Mouse (Mus musculus) T-helper 1 cell (primary cell): ENCODE data around the gene Egr4.

Experiments
- in situ Hi-C: fragments of 300-600 bp; cut with MboI, MseI; formaldehyde crosslinking; loops from one replicate; pipeline ENCODE4 v1.15.1; 2025; ENCODE audit warnings: high pct_unique_total_duplicates

Gene Egr4

GRCm38 (mm10) chr6:85513531-85513910 is at the start of gene Egr4:
Gene Egr4, minus strand, starts transcription at chr6:85513589.
- in situ Hi-C loops: no loop called here

- in situ Hi-C loops: no loop called here
Measured at GRCm38 (mm10) chr6:85562374-85562773, 49.0 kb upstream of the Egr4 start.

- in situ Hi-C loops: no loop called here
Measured at GRCm38 (mm10) chr6:85547642-85548041, 34.3 kb upstream of the Egr4 start.

GRCm38 (mm10) chr6:85544251-85544881 is 31.0 kb upstream of the Egr4 start:
- in situ Hi-C loops: no loop called here

- in situ Hi-C loops: no loop called here
Measured at GRCm38 (mm10) chr6:85543351-85544175, 30.2 kb upstream of the Egr4 start.

- in situ Hi-C loops: no loop called here
Measured at GRCm38 (mm10) chr6:85522825-85523224, 9.4 kb upstream of the Egr4 start.

- in situ Hi-C loops: no loop called here
Measured at GRCm38 (mm10) chr6:85522026-85522425, 8.6 kb upstream of the Egr4 start.

- in situ Hi-C loops: no loop called here
Measured at GRCm38 (mm10) chr6:85518091-85518693, 4.8 kb upstream of the Egr4 start.

- in situ Hi-C loops: no loop called here
Measured at GRCm38 (mm10) chr6:85515941-85516340, 2.6 kb upstream of the Egr4 start.

GRCm38 (mm10) chr6:85512577-85513530 is 535 bp downstream of the Egr4 start:
- in situ Hi-C loops: no loop called here

GRCm38 (mm10) chr6:85512056-85512440 is 1.3 kb downstream of the Egr4 start:
- in situ Hi-C loops: no loop called here

GRCm38 (mm10) chr6:85511286-85512055 is 1.9 kb downstream of the Egr4 start:
- in situ Hi-C loops: no loop called here

GRCm38 (mm10) chr6:85510476-85510875 is 2.9 kb downstream of the Egr4 start:
- in situ Hi-C loops: no loop called here

GRCm38 (mm10) chr6:85508602-85509001 is 4.8 kb downstream of the Egr4 start:
- in situ Hi-C loops: no loop called here

GRCm38 (mm10) chr6:85504908-85505307 is 8.5 kb downstream of the Egr4 start:
- in situ Hi-C loops: no loop called here

GRCm38 (mm10) chr6:85502911-85503250 is 10.5 kb downstream of the Egr4 start, which contains the start of gene Fbxo41:
Gene Fbxo41, minus strand, starts transcription at chr6:85502994.
- in situ Hi-C loops: no loop called here

GRCm38 (mm10) chr6:85502103-85502910 is 11.1 kb downstream of the Egr4 start:
- in situ Hi-C loops: no loop called here

GRCm38 (mm10) chr6:85501571-85502102 is 11.8 kb downstream of the Egr4 start:
- in situ Hi-C loops: no loop called here

GRCm38 (mm10) chr6:85500416-85500815 is 13.0 kb downstream of the Egr4 start:
- in situ Hi-C loops: no loop called here

GRCm38 (mm10) chr6:85498147-85498546 is 15.2 kb downstream of the Egr4 start:
- in situ Hi-C loops: no loop called here
